Mouse (Mus musculus): Measurements from ENCODE around the gene Amz2.

Gene Amz2

DNA sequence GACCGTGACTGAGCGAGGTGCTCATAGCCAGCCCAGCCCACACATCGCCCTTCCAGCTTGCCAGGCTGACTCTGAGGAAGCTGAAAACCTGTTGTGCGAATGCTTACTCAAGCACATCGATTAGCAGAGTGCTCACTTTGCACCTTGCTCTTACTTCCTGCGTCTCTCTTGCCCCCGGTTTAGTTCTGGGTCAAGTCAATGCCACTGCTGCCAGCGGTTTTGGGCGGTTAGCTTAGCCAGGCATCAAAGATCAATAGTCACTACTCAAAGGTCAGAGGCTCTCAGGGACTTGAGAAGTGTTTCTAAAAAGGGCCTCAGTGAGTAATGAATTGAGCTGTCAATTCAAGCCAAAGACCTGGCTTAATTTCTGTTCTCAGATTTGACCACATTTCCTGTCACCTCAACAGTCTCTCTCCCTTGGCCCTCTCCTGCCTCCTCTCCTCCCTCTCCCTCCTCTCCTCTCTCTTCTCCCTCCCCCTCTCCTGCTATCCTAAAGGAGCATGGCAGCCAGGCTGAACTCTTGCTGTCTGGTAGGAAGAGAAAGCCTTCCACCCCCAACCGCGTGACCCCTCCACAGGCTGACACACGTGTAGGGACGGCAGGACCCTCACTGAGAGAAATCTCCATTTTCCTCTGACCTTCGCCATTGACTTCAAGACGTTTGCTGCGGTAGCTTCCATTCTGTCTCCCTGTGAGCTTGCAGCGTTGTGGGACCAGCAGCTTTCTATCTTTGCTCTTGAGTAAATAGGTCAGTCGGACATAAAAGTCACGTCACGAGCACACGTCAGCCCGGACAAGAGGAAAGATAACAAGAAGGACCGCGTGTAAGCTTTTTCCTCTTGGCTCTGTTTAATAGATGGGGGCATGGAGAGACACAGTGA lies 69.4 kb downstream of the Amz2 start:
- no peak for DNase-seq (ENCODE audit: low spot score in 2 of 2)

DNA sequence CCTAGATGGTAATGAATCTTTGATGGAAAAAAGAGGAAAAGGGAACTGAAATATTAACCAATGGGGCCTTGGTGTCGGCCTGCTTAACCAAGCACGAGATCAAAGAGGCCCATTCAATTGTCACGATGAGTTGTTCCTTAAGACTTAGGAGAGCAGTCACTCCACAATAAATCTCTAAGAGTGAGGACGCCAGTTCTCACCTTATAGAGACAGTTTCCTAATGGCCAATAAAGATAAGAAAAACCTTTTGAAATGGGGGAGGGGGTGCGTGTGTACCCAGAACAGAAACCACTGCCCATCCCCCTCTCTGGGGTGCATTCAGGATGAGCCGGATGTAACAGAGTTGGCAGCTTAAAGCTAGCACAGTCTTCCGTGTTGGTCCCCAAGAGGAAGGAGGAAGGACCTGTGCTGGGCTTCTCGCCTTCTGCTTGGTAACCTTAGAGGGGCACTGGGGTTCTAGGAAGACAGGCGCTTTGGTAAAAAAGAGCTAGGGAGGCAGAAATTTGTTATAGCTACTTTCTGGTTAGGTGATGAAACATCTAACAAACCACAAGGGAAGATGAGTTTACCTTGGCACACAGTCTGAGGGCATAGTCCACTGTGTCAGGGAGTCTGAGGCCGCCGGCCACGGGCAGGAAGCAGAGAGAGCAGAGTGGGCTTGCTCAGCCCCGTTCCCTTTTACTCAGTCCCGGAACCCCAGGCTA lies 70.2 kb downstream of the Amz2 start:
- no peak for DNase-seq (ENCODE audit: low spot score in 2 of 2)

DNA sequence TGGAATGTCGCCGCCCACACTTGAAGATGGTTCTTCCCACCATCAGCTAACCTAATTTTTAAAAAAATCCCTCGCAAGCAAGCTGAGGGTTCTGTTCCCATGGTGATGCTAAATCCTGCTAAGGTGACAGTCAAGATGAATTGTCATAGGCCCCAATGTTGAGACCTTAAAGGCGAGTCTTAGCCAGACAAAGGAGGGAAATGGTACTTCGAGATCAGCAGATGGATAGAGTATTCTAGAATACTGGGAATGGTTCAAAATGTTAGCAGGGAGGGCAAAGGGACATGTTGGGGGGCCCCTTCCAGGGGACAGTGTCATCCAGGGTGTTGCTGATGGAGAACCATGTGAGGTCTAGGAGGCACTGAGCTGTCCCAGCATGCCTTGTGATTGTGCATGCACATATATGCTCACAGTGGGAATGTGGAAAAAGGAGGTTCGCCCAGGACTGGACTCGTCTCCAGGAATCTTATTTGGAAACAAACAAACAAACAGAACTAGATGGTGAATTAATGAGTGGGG lies 70.8 kb downstream of the Amz2 start:
- no peak for DNase-seq (ENCODE audit: low spot score in 2 of 2)

DNA sequence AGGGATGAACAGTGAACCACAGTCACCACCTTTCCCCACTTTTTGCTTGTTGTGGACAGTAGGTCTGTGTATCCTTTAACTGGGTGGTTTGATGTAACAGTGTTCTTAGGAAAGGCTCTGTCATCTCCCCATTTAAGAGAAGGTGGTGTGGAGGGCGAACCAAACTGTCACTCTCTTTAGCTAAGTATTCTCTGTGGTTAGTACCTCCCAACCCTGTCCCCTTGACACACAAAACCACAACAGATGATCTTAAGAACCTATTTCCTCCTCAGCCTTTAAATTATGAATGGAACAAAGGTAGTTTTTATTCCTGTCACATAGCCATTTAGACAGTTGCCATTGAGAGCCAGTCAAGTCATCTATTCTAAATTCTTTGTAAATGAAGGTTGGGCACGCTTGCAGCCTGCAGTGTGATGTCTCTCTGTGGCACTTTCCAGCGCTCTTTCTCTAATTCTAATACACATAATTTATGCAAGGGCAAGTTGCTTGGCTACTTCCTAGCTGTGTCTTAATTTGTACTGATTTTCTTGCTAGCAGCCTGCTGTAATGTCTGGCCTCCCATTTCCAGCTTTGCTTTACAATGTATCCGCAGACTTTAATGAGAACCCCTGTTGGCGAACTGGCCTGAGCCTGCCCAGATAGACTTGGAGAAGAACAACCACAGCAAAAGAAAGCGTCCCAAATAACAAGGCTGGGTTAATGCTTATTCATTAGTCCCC lies 71.4 kb downstream of the Amz2 start:
- DNase-seq (ENCODE audit: low spot score in 2 of 2) = no peak

DNA sequence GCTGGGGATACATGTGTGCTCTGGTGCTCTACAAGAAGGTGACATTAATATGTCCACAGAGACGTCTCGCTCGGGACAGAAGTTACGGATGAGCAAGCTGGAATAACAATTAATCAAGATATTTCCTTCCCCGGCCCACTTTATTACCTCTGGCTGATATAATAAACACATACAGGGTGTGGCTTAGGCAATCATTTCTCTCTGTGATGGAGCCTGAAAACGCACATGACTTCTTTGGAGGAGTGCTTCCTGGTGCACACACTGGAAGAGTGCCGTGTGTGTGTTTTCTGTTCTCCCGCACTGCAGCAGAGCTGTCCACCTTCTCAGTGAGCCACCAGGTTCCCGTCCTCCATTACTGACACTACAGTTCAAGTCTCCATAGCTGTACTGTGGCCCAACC lies 72.2 kb downstream of the Amz2 start:
- no peak for DNase-seq (ENCODE audit: low spot score in 2 of 2)

DNA sequence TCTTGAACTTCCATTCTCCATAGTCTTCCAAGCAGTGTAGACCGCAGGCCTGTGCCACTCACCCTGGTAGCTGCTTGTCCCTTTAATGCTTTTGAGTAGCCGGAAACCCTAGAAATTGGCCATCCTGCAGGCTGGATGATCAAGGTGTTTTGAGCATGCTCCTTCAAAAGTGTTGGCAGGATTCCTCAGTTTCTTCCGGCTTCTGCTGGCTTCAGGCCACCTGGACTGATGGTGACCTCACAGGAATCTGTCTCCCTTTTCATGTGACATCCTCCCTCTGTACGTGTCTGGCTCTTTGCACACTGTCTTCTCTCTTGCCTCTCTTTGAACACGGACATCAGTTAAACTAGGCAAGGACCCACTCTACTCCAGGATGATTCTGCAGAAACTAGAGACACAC lies 74.5 kb downstream of the Amz2 start:
- DNase-seq (ENCODE audit: low spot score in 2 of 2) = no peak
